Mouse (Mus musculus) CH12.LX (cell line): Measurements from ENCODE around the gene Tmem8. TPM values are rescaled to one million over a fixed set of nuclear protein-coding genes. Genes with fewer than 3 reads are reported as not detected.
A peak's percentile ranks its signal among the peaks of the same experiment; 100 is the strongest.

Source experiments
- DNase-seq: peaks from one replicate; pipeline ENCODE4 v3.0.0-alpha.2; 2013; ENCODE audit errors: extremely low read depth
- H3K27ac ChIP-seq: 2 replicates; pipeline ENCODE4 v1.5.1; 2012; ENCODE audit warnings: low read depth, mild to moderate bottlenecking, control low read depth, moderate library complexity; ENCODE audit not compliant: insufficient read depth
- H3K27me3 ChIP-seq: replicated peaks from 2 replicates; pipeline ENCODE3; 2012; ENCODE audit warnings: inconsistent platforms
- H3K36me3 ChIP-seq, 2 experiments: replicated peaks in 1 of 2; 2 replicates each; pipeline versions ENCODE3 to v1.6.1; 2012; ENCODE audit warnings: inconsistent platforms in 1 of 2, low read length in 1 of 2, mild to moderate bottlenecking in 1 of 2, mixed read lengths in 1 of 2, moderate library complexity in 1 of 2; ENCODE audit not compliant: control insufficient read depth in 1 of 2, insufficient read depth in 1 of 2
- H3K4me1 ChIP-seq, 2 experiments: 2 replicates each; pipeline ENCODE4 v1.6.1; 2012; ENCODE audit warnings: inconsistent platforms in 1 of 2, moderate library complexity in 1 of 2; ENCODE audit not compliant: insufficient read depth in 2 of 2, control insufficient read depth in 1 of 2
- H3K4me2 ChIP-seq: 2 replicates; pipeline ENCODE4 v1.6.1; 2012; ENCODE audit warnings: low read depth, mild to moderate bottlenecking, control low read depth; ENCODE audit not compliant: poor library complexity, insufficient read depth, severe bottlenecking
- H3K4me3 ChIP-seq, 3 experiments: fragments of 150-350 bp in 1 of 3; sonication (generic) in 1 of 3; replicated peaks in 1 of 3; 2 replicates each; pipeline versions ENCODE3 to v1.5.1; 2011 to 2012; ENCODE audit warnings: low read depth in 2 of 3, low read length in 2 of 3, mild to moderate bottlenecking in 2 of 3, moderate library complexity in 2 of 3, control low read depth in 1 of 3, improper control_type of control experiment in 1 of 3, inconsistent platforms in 1 of 3, mixed read lengths in 1 of 3; ENCODE audit not compliant: poor library complexity in 1 of 3
- H3K79me2 ChIP-seq: replicated peaks from 2 replicates; pipeline ENCODE4 v1.6.1; 2012; ENCODE audit warnings: mild to moderate bottlenecking, moderate library complexity; ENCODE audit not compliant: control insufficient read depth, poor library complexity, insufficient read depth, severe bottlenecking; ENCODE audit errors: extremely low read depth
- H3K9ac ChIP-seq: 2 replicates; pipeline ENCODE4 v1.6.1; 2012; ENCODE audit warnings: low read depth, mild to moderate bottlenecking, control low read depth, moderate library complexity; ENCODE audit not compliant: insufficient read depth
- H3K9me3 ChIP-seq: replicated peaks from 2 replicates; pipeline ENCODE3; 2012; ENCODE audit warnings: low read length, inconsistent platforms, mixed read lengths
- BHLHE40 ChIP-seq: IDR thresholded peaks from 2 replicates; pipeline ENCODE4 v1.6.1; 2011; ENCODE audit warnings: mild to moderate bottlenecking, low read depth, low read length, improper control_type of control experiment
- ELF1 ChIP-seq: IDR thresholded peaks from 2 replicates; pipeline ENCODE4 v1.6.1; 2014; ENCODE audit warnings: low read depth, mild to moderate bottlenecking, inconsistent platforms, low read length, improper control_type of control experiment
- ETS1 ChIP-seq: conservative IDR thresholded peaks from 2 replicates; pipeline ENCODE4 v1.6.1; 2012; ENCODE audit warnings: low read depth, mild to moderate bottlenecking, inconsistent platforms, low read length, improper control_type of control experiment, moderate library complexity
- IRF4 ChIP-seq: IDR thresholded peaks from 2 replicates; pipeline ENCODE4 v1.6.1; 2014; ENCODE audit warnings: low read depth, mild to moderate bottlenecking, inconsistent platforms, low read length, improper control_type of control experiment
- JUN ChIP-seq: IDR thresholded peaks from 2 replicates; pipeline ENCODE4 v1.6.1; 2011; ENCODE audit warnings: low read depth, mild to moderate bottlenecking, low read length, improper control_type of control experiment, moderate library complexity; ENCODE audit not compliant: insufficient read depth
- KAT2A ChIP-seq: IDR thresholded peaks from 2 replicates; pipeline ENCODE4 v1.6.1; 2012; ENCODE audit warnings: low read length, improper control_type of control experiment, inconsistent platforms; ENCODE audit not compliant: insufficient replicate concordance
- MAZ ChIP-seq: IDR thresholded peaks from 2 replicates; pipeline ENCODE4 v1.6.1; 2012; ENCODE audit warnings: low read depth, mild to moderate bottlenecking, inconsistent platforms, low read length, improper control_type of control experiment, moderate library complexity
- MEF2A ChIP-seq: IDR thresholded peaks from 2 replicates; pipeline ENCODE4 v1.6.1; 2014; ENCODE audit warnings: low read depth, mild to moderate bottlenecking, inconsistent platforms, low read length, improper control_type of control experiment, borderline replicate concordance
- MYC ChIP-seq: IDR thresholded peaks from 2 replicates; pipeline ENCODE4 v1.6.1; 2011; ENCODE audit warnings: low read depth, mild to moderate bottlenecking, improper control_type of control experiment, low read length
- PAX5 ChIP-seq: IDR thresholded peaks from 2 replicates; pipeline ENCODE4 v1.6.1; 2012; ENCODE audit warnings: low read length, inconsistent platforms, mixed read lengths
- POLR2AphosphoS2 ChIP-seq: IDR thresholded peaks from 2 replicates; pipeline ENCODE4 v1.6.1; 2011; ENCODE audit warnings: low read depth, low read length, improper control_type of control experiment
- SIN3A ChIP-seq: IDR thresholded peaks from 2 replicates; pipeline ENCODE4 v1.6.1; 2012; ENCODE audit warnings: low read length, improper control_type of control experiment, inconsistent platforms
- SMC3 ChIP-seq: IDR thresholded peaks from 2 replicates; pipeline ENCODE4 v1.6.1; 2011; ENCODE audit warnings: low read depth, low read length, improper control_type of control experiment
- TCF12 ChIP-seq: IDR thresholded peaks from 2 replicates; pipeline ENCODE4 v1.6.1; 2014; ENCODE audit warnings: low read depth, mild to moderate bottlenecking, inconsistent platforms, low read length, improper control_type of control experiment
- UBTF ChIP-seq: IDR thresholded peaks from 2 replicates; pipeline ENCODE4 v1.6.1; 2012; ENCODE audit warnings: low read depth, mild to moderate bottlenecking, inconsistent platforms, low read length, improper control_type of control experiment, moderate library complexity
- USF2 ChIP-seq: conservative IDR thresholded peaks from 2 replicates; pipeline ENCODE4 v1.6.1; 2011; ENCODE audit warnings: low read depth, low read length, improper control_type of control experiment
- ZNF384 ChIP-seq: IDR thresholded peaks from 2 replicates; pipeline ENCODE4 v1.6.1; 2012; ENCODE audit warnings: low read depth, low read length, improper control_type of control experiment, inconsistent platforms
- dilution Hi-C: fragments of 300-500 bp; cut with MboI; formaldehyde crosslinking; loops from 2 replicates; pipeline ENCODE4 v1.14.3; 2020; ENCODE audit warnings: low sequenced_read_pairs; ENCODE audit not compliant: extremely low pct_unique_long_range_greater_than_20kb, extremely low pct_ligation_motif_present
- in situ Hi-C: fragments of 300-500 bp; cut with MboI; formaldehyde crosslinking; loops from 3 replicates; pipeline ENCODE4 v1.14.3; 2019; ENCODE audit warnings: low sequenced_read_pairs, low pct_ligation_motif_present, low pct_unique_long_range_greater_than_20kb, mixed read lengths
- polyA plus RNA-seq: library from polyadenylated mRNA; unstranded; fragments of >175 nt; gene quantifications from 2 replicates; pipeline ENCODE4 v1.2.1, GENCODE M21; 2012; ENCODE audit warnings: low read depth; ENCODE audit not compliant: insufficient read length
- total RNA-seq, 2 experiments: library from RNA; depleted of rRNA; stranded (reverse); fragments of 300-350 nt in 1 of 2; fragments of >200 nt in 1 of 2; gene quantifications; 2 replicates each; pipeline ENCODE4 v1.2.3; 2012 to 2014

Gene Tmem8
- total and polyA plus RNA-seq, 3 experiments = 2.8 to 4.6 (median 3.6) TPM

GRCm38 (mm10) chr17:26138901-26139381 is 25.8 kb downstream of the Tmem8 start:
- Histone ChIP-seq H3K4me2 (peak overlapping the region; percentile 65), H3K4me1 (peaks cover 9 to 42% of the 10 kb centered on the region in 2 experiments), H3K36me3 (peaks cover 10 to 35% of the 10 kb centered on the region in 2 experiments), H3K9ac (peak overlapping the region; percentile 97), H3K9me3 (no peaks in the 10 kb centered on the region), H3K79me2 (peaks cover 43% of the 10 kb centered on the region), H3K27ac (no peak overlapping the region), H3K27me3 (no peaks in the 10 kb centered on the region), H3K4me3 (peak overlapping the region; percentile 88 to 99 (median 88))
- TF ChIP-seq UBTF = peak; percentile 26; the same call in 1 of the 2 replicates
- no peak for TF ChIP-seq MYC
- no peak for TF ChIP-seq MEF2A
- TF ChIP-seq SMC3 = no peak
- peak; percentile 34; the same call in 1 of the 2 replicates for TF ChIP-seq SIN3A
- peak; percentile 71 for TF ChIP-seq ELF1
- no peak for TF ChIP-seq JUN
- no peak for TF ChIP-seq USF2
- TF ChIP-seq ZNF384 = no peak
- peak; percentile 21 for DNase-seq
- in situ Hi-C loops (no loop called here), dilution Hi-C loops (no loop called here)

GRCm38 (mm10) chr17:26142796-26143195 is 29.7 kb downstream of the Tmem8 start:
- TF ChIP-seq BHLHE40 (no peak), ZNF384 (no peak), PAX5 (no peak), IRF4 (no peak), MAZ (no peak), TCF12 (no peak), KAT2A (no peak), ETS1 (no peak), POLR2AphosphoS2 (no peak)
- TF ChIP-seq, all 38 proteins: peak for 0
- Histone ChIP-seq H3K79me2 (peaks cover 58% of the 10 kb centered on the region), H3K9ac (no peak overlapping the region), H3K27ac (no peak overlapping the region), H3K4me1 (peaks cover 6 to 35% of the 10 kb centered on the region in 2 experiments), H3K36me3 (peaks cover 19 to 64% of the 10 kb centered on the region in 2 experiments), H3K4me2 (no peak overlapping the region), H3K27me3 (no peaks in the 10 kb centered on the region), H3K4me3 (no peak overlapping the region), H3K9me3 (no peaks in the 10 kb centered on the region)
- DNase-seq = no peak
- dilution Hi-C loops (no loop called here), in situ Hi-C loops (no loop called here)
